Mouse (Mus musculus): ENCODE measurements around the gene Pde4b. TPM values are rescaled to one million over a fixed set of nuclear protein-coding genes. Genes with fewer than 3 reads are reported as not detected.

Gene Pde4b
- polyA plus RNA-seq, 1 experiment, result 21.1 TPM

- no peaks in the 10 kb centered on the region for H3K27me3 ChIP-seq (ENCODE audit: control insufficient read depth, insufficient read depth, low read length)
- no peak for DNase-seq
- no peak overlapping the region for H3K27ac ChIP-seq (ENCODE audit: control insufficient read depth, insufficient read depth, low read length)
- 67% methylated on average over 3 of the region's 3 CpGs for WGBS
- no peaks in the 10 kb centered on the region for H3K4me1 ChIP-seq (replicated peaks; ENCODE audit: control insufficient read depth, insufficient read depth, low read length)
- no peak for TF ChIP-seq POLR2A (IDR thresholded peaks at IDR 0.05; ENCODE audit: control insufficient read depth, extremely low read depth, insufficient read depth, low read length, poor library complexity)
- no peak for TF ChIP-seq CTCF (IDR thresholded peaks at IDR 0.05; ENCODE audit: borderline replicate concordance, control insufficient read depth, extremely low read depth, insufficient read depth, low read length, poor library complexity)
- no peak overlapping the region for H3K4me3 ChIP-seq (ENCODE audit: control insufficient read depth, insufficient read depth, low read length)
- H3K36me3 ChIP-seq (ENCODE audit: control insufficient read depth, insufficient read depth, low read length), result no peaks in the 10 kb centered on the region
These were observed 234.0 kb downstream of the Pde4b start for GRCm38 (mm10) chr4:102321340-102321739.

- TF ChIP-seq POLR2A (IDR thresholded peaks at IDR 0.05; ENCODE audit: control insufficient read depth, extremely low read depth, insufficient read depth, low read length, poor library complexity) (no peak), CTCF (IDR thresholded peaks at IDR 0.05; ENCODE audit: borderline replicate concordance, control insufficient read depth, extremely low read depth, insufficient read depth, low read length, poor library complexity) (no peak)
- Histone ChIP-seq H3K27ac (ENCODE audit: control insufficient read depth, insufficient read depth, low read length) (no peak overlapping the region), H3K4me3 (ENCODE audit: control insufficient read depth, insufficient read depth, low read length) (no peak overlapping the region), H3K27me3 (ENCODE audit: control insufficient read depth, insufficient read depth, low read length) (no peaks in the 10 kb centered on the region), H3K36me3 (ENCODE audit: control insufficient read depth, insufficient read depth, low read length) (no peaks in the 10 kb centered on the region), H3K4me1 (replicated peaks; ENCODE audit: control insufficient read depth, insufficient read depth, low read length) (no peaks in the 10 kb centered on the region)
- no peak for DNase-seq
- WGBS, result 93% methylated on average over 2 of the region's 2 CpGs
These were observed 245.0 kb downstream of the Pde4b start for GRCm38 (mm10) chr4:102332386-102332785.

DNA sequence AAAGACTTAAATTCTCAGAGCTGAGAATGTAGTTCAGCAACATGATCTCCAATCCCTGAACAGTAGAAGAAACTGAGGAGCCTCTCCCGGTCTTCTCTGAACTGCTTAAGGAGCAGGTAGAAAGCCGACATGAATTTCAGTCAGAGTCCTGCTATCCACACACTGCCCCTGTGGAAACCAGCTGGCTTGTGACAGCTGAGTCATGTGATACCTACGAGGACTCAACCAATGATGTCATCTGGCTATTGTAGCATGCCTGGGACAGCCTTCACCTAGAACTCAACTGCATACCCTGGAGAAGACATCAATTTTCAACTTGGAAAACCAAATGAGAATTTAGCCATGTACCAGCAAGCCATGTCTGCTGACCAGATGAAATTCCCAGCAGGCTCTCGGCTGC, 245.5 kb downstream of the Pde4b start:
- H3K4me1 ChIP-seq (replicated peaks; ENCODE audit: control insufficient read depth, insufficient read depth, low read length), result no peaks in the 10 kb centered on the region

GRCm38 (mm10) chr4:102346911-102347492, 259.7 kb downstream of the Pde4b start:
- DNase-seq, result no peak
- H3K4me1 ChIP-seq (replicated peaks; ENCODE audit: control insufficient read depth, insufficient read depth, low read length), result no peaks in the 10 kb centered on the region
- no peaks in the 10 kb centered on the region for H3K27me3 ChIP-seq (ENCODE audit: control insufficient read depth, insufficient read depth, low read length)
- no peaks in the 10 kb centered on the region for H3K36me3 ChIP-seq (ENCODE audit: control insufficient read depth, insufficient read depth, low read length)
- 94% methylated on average over 4 of the region's 4 CpGs for WGBS
- no peak overlapping the region for H3K27ac ChIP-seq (ENCODE audit: control insufficient read depth, insufficient read depth, low read length)
- H3K4me3 ChIP-seq (ENCODE audit: control insufficient read depth, insufficient read depth, low read length), result no peak overlapping the region
- TF ChIP-seq CTCF (IDR thresholded peaks at IDR 0.05; ENCODE audit: borderline replicate concordance, control insufficient read depth, extremely low read depth, insufficient read depth, low read length, poor library complexity), result no peak
- TF ChIP-seq POLR2A (IDR thresholded peaks at IDR 0.05; ENCODE audit: control insufficient read depth, extremely low read depth, insufficient read depth, low read length, poor library complexity), result no peak

More for the DNA sequence above, 245.5 kb downstream of the Pde4b start:
- 90% methylated on average over 4 of the region's 4 CpGs for WGBS
- DNase-seq, result no peak
- TF ChIP-seq POLR2A (IDR thresholded peaks at IDR 0.05; ENCODE audit: control insufficient read depth, extremely low read depth, insufficient read depth, low read length, poor library complexity) (no peak), CTCF (IDR thresholded peaks at IDR 0.05; ENCODE audit: borderline replicate concordance, control insufficient read depth, extremely low read depth, insufficient read depth, low read length, poor library complexity) (no peak)
- Histone ChIP-seq H3K27ac (ENCODE audit: control insufficient read depth, insufficient read depth, low read length) (no peak overlapping the region), H3K27me3 (ENCODE audit: control insufficient read depth, insufficient read depth, low read length) (no peaks in the 10 kb centered on the region), H3K36me3 (ENCODE audit: control insufficient read depth, insufficient read depth, low read length) (no peaks in the 10 kb centered on the region), H3K4me3 (ENCODE audit: control insufficient read depth, insufficient read depth, low read length) (no peak overlapping the region)

DNA sequence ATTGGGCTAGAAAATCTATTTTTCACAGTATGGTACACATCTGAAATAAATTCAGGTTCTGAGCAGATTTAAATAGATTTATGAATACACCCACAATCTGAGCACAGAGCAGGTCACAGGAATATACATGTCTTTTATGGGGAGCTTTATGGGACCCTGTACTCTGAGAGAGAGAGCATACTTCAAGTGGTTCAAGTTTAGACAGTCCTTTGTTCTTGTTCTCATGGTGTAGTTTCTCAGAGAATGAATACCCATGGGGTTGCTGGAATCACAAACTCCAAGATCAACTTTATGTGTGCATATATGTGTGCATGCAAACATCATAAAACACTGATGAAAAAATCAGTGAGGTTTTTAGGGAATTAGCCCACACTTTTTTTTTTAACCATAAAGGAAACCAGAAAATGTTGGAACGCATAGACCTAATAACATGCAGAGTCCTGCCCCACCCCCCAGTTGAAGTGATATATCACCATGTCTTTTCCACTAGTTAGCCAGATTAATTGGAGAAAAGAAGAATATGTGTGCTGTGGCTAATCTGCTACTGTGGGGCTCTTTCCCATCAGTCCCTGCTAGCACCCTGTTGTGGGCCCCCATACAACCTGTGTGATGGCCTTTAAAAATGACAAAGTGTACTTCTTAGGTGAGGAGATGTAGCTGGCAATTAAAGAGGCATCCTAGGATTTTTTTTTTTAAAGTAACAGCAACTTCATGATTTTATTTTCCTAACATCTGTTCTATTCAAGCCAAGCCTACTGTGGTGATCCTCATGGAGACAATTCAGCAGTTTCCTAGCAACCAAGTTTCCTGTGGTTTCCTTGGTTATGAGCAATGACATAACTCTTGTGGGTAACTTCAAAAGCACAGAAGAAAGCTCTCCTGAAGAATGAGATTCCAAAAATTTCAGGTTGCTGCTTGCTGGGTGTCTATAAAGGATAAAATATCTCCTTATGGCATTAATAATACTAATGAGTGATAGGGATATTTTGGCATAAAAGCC, 264.4 kb downstream of the Pde4b start:
- no peaks in the 10 kb centered on the region for H3K4me1 ChIP-seq (replicated peaks; ENCODE audit: control insufficient read depth, insufficient read depth, low read length)
- H3K27me3 ChIP-seq (ENCODE audit: control insufficient read depth, insufficient read depth, low read length), result no peaks in the 10 kb centered on the region
- WGBS, result 87% methylated on average over 1 of the region's 1 CpGs
- no peak for TF ChIP-seq CTCF (IDR thresholded peaks at IDR 0.05; ENCODE audit: borderline replicate concordance, control insufficient read depth, extremely low read depth, insufficient read depth, low read length, poor library complexity)
- TF ChIP-seq POLR2A (IDR thresholded peaks at IDR 0.05; ENCODE audit: control insufficient read depth, extremely low read depth, insufficient read depth, low read length, poor library complexity), result no peak
- DNase-seq, result no peak
- H3K36me3 ChIP-seq (ENCODE audit: control insufficient read depth, insufficient read depth, low read length), result no peaks in the 10 kb centered on the region
- H3K4me3 ChIP-seq (ENCODE audit: control insufficient read depth, insufficient read depth, low read length), result no peak overlapping the region
- no peak overlapping the region for H3K27ac ChIP-seq (ENCODE audit: control insufficient read depth, insufficient read depth, low read length)

GRCm38 (mm10) chr4:102353641-102354403, 266.5 kb downstream of the Pde4b start:
- H3K27ac ChIP-seq (ENCODE audit: control insufficient read depth, insufficient read depth, low read length), result no peak overlapping the region
- no peak for DNase-seq
- TF ChIP-seq POLR2A (IDR thresholded peaks at IDR 0.05; ENCODE audit: control insufficient read depth, extremely low read depth, insufficient read depth, low read length, poor library complexity) (no peak), CTCF (IDR thresholded peaks at IDR 0.05; ENCODE audit: borderline replicate concordance, control insufficient read depth, extremely low read depth, insufficient read depth, low read length, poor library complexity) (no peak)

More at GRCm38 (mm10) chr4:102353641-102354403, 266.5 kb downstream of the Pde4b start:
- H3K36me3 ChIP-seq (ENCODE audit: control insufficient read depth, insufficient read depth, low read length), result no peaks in the 10 kb centered on the region
- H3K27me3 ChIP-seq (ENCODE audit: control insufficient read depth, insufficient read depth, low read length), result no peaks in the 10 kb centered on the region
- no peak overlapping the region for H3K4me3 ChIP-seq (ENCODE audit: control insufficient read depth, insufficient read depth, low read length)
- no peaks in the 10 kb centered on the region for H3K4me1 ChIP-seq (replicated peaks; ENCODE audit: control insufficient read depth, insufficient read depth, low read length)
- 93% methylated on average over 3 of the region's 3 CpGs for WGBS

Measured in thymus, adult 2 months (tissue).